Mouse (Mus musculus) liver, adult 2 months (tissue): Measurements from ENCODE around the gene Olfr1019. TPM values are rescaled to one million over a fixed set of nuclear protein-coding genes. Genes with fewer than 3 reads are reported as not detected.

Source experiments
- DNase-seq: peaks from one replicate; pipeline ENCODE4 v3.0.0-alpha.2; 2011; ENCODE audit warnings: low read depth, low spot score; ENCODE audit errors: extremely low read depth
- H3K27ac ChIP-seq: fragments of 200-500 bp; replicated peaks from 2 replicates; pipeline ENCODE4 v1.5.1; 2012; ENCODE audit warnings: low read depth, mild to moderate bottlenecking, control low read depth, inconsistent platforms, low read length; ENCODE audit not compliant: insufficient read depth
- H3K27me3 ChIP-seq: fragments of 200-500 bp; 2 replicates; pipeline ENCODE4 v1.6.1; 2012; ENCODE audit warnings: mild to moderate bottlenecking, moderate library complexity, low read length, inconsistent platforms; ENCODE audit not compliant: control insufficient read depth, insufficient read depth
- H3K36me3 ChIP-seq: fragments of 200-500 bp; 2 replicates; pipeline ENCODE4 v1.6.1; 2012; ENCODE audit warnings: low read length, inconsistent platforms; ENCODE audit not compliant: control insufficient read depth, insufficient read depth
- H3K4me1 ChIP-seq: fragments of 200-500 bp; 2 replicates; pipeline ENCODE4 v1.6.1; 2011; ENCODE audit warnings: low read length; ENCODE audit not compliant: control insufficient read depth, insufficient read depth
- H3K4me3 ChIP-seq: fragments of 200-500 bp; 2 replicates; pipeline ENCODE4 v1.5.1; 2011; ENCODE audit warnings: low read depth, mild to moderate bottlenecking, control low read depth, low read length, moderate library complexity; ENCODE audit not compliant: insufficient read depth
- H3K79me2 ChIP-seq: fragments of 200-500 bp; 2 replicates; pipeline ENCODE4 v1.6.1; 2012; ENCODE audit warnings: inconsistent platforms, mild to moderate bottlenecking, low read length, moderate library complexity; ENCODE audit not compliant: control insufficient read depth, insufficient read depth
- H3K9ac ChIP-seq: fragments of 200-500 bp; 2 replicates; pipeline ENCODE4 v1.6.1; 2012; ENCODE audit warnings: low read depth, mild to moderate bottlenecking, control low read depth, inconsistent platforms, low read length
- CTCF ChIP-seq: fragments of 200-500 bp; IDR thresholded peaks from 2 replicates; pipeline ENCODE4 v1.5.1; 2011; ENCODE audit warnings: low read depth, low read length, control low read depth
- POLR2A ChIP-seq: fragments of 200-500 bp; IDR thresholded peaks from 2 replicates; pipeline ENCODE4 v1.6.1; 2011; ENCODE audit warnings: low read length, control low read depth; ENCODE audit not compliant: insufficient read depth; ENCODE audit errors: extremely low read depth
- WGBS: fragments of 180-500 bp; shearing (Covaris S2); methylation state at CpG from one replicate; pipeline ENCODE4 v1.1.7; 2018; 5-methylcytosine and 5-hydroxymethylcytosine counted together
- polyA plus RNA-seq: library from polyadenylated mRNA; depleted of rRNA; stranded (reverse); fragments of >200 nt; gene quantifications from 2 replicates; pipeline ENCODE4 v1.2.3, GENCODE M21; 2012; rRNA removed
- total RNA-seq: library from RNA; depleted of rRNA; stranded (reverse); fragments of >200 nt; gene quantifications from 2 replicates; pipeline ENCODE4 v1.2.3, GENCODE M21; 2014; rRNA removed

The Olfr1019 gene
- total RNA-seq = not detected in 2 replicates
- not detected in 2 replicates for polyA plus RNA-seq

DNA sequence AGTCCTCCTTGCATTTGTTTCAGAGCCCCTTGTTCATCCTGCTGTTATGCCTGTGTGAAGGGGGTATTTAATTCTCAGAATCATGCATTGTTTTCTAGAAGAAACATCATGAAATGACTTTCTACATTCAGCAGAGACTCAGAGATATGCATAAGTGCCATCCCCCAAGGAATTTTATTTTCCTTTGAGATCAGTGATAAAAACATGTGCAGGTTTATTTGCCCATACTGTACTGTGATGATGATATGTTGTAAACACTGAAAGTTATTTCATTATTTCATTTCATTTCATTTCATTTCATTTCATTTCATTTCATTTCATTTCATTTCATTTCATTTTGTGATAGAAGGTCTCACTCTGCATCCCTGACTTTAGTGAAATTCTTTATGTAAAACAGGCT lies at the start of gene Olfr1019:
TSS of gene Olfr1019 (minus strand) at position 101 of the 400 bp plus-strand sequence.
- H3K36me3 ChIP-seq = no peaks in the 10 kb centered on the region
- H3K4me3 ChIP-seq = no peak within 1 kb of the TSS
- H3K79me2 ChIP-seq = no peaks in the 10 kb centered on the region
- H3K27me3 ChIP-seq = no peaks in the 10 kb centered on the region
- no peak within 1 kb of the TSS for H3K9ac ChIP-seq
- no peaks in the 10 kb centered on the region for H3K4me1 ChIP-seq
- TF ChIP-seq POLR2A (no peak), CTCF (no peak)
- H3K27ac ChIP-seq = no peak within 1 kb of the TSS
- DNase-seq = no peak

DNA sequence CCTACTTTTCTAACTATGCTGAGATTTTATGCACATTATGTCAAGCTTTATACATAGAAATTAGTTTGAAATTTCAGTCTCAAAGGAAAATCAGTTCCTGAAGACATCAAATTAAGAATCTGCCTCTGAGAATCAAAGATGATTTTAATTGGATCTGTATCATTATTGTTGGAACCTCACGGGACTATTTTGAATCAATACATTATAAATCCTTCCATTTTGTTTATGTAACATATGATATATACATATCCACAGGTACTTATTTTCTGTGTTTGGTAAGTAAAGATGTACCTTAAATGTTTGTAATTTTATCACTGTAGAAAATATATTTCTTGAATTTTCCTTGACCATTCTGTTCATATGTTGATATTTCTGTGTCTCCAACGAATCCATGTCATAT lies 40.1 kb upstream of the Olfr1019 start, which contains the start of gene Olfr1023:
TSS of gene Olfr1023 (plus strand) at position 301 of the 400 bp plus-strand sequence.
- TF ChIP-seq POLR2A (no peak), CTCF (no peak)
- Histone ChIP-seq H3K4me3 (no peak within 1 kb of the TSS), H3K27ac (no peak within 1 kb of the TSS), H3K4me1 (no peaks in the 10 kb centered on the region), H3K9ac (no peak within 1 kb of the TSS), H3K36me3 (no peaks in the 10 kb centered on the region), H3K27me3 (no peaks in the 10 kb centered on the region), H3K79me2 (no peaks in the 10 kb centered on the region)
- WGBS = 57% methylated on average over 2 of the region's 2 CpGs
- no peak for DNase-seq

GRCm38 (mm10) chr2:85868294-85868693 lies 23.0 kb upstream of the Olfr1019 start, which contains the start of gene Olfr1022:
Olfr1022 (plus strand) TSS chr2:85868594.
- Histone ChIP-seq H3K27ac (no peak within 1 kb of the TSS), H3K36me3 (no peaks in the 10 kb centered on the region), H3K79me2 (no peaks in the 10 kb centered on the region), H3K27me3 (no peaks in the 10 kb centered on the region), H3K9ac (no peak within 1 kb of the TSS), H3K4me3 (no peak within 1 kb of the TSS), H3K4me1 (no peaks in the 10 kb centered on the region)
- TF ChIP-seq CTCF (no peak), POLR2A (no peak)
- no peak for DNase-seq
- 41% methylated on average over 2 of the region's 2 CpGs for WGBS

GRCm38 (mm10) chr2:85846730-85847129 lies 1.4 kb upstream of the Olfr1019 start, which contains the start of gene Olfr1020:
Olfr1020 (plus strand) TSS chr2:85847030.
- no peaks in the 10 kb centered on the region for H3K36me3 ChIP-seq
- H3K79me2 ChIP-seq = no peaks in the 10 kb centered on the region
- WGBS = 92% methylated on average over 1 of the region's 1 CpGs
- no peak for TF ChIP-seq CTCF
- TF ChIP-seq POLR2A = no peak
- no peak within 1 kb of the TSS for H3K27ac ChIP-seq
- no peaks in the 10 kb centered on the region for H3K27me3 ChIP-seq
- H3K4me3 ChIP-seq = no peak within 1 kb of the TSS
- H3K4me1 ChIP-seq = no peaks in the 10 kb centered on the region
- no peak for DNase-seq
- no peak within 1 kb of the TSS for H3K9ac ChIP-seq

GRCm38 (mm10) chr2:85818179-85818578 lies 27.1 kb downstream of the Olfr1019 start, which contains the start of gene Olfr1018:
Olfr1018 (plus strand) TSS chr2:85818479.
- TF ChIP-seq POLR2A (no peak), CTCF (no peak)
- no peaks in the 10 kb centered on the region for H3K36me3 ChIP-seq
- DNase-seq = no peak
- H3K27me3 ChIP-seq = no peaks in the 10 kb centered on the region
- no peaks in the 10 kb centered on the region for H3K4me1 ChIP-seq
- no peak within 1 kb of the TSS for H3K9ac ChIP-seq
- no peak within 1 kb of the TSS for H3K27ac ChIP-seq
- no peak within 1 kb of the TSS for H3K4me3 ChIP-seq
- H3K79me2 ChIP-seq = no peaks in the 10 kb centered on the region

GRCm38 (mm10) chr2:85804501-85804900 lies 40.8 kb downstream of the Olfr1019 start:
- H3K4me1 ChIP-seq = no peaks in the 10 kb centered on the region
- 81% methylated on average over 4 of the region's 4 CpGs for WGBS
- TF ChIP-seq CTCF = no peak
- no peak for TF ChIP-seq POLR2A

More at GRCm38 (mm10) chr2:85804501-85804900, 40.8 kb downstream of the Olfr1019 start:
- Histone ChIP-seq H3K27me3 (no peaks in the 10 kb centered on the region), H3K9ac (no peak overlapping the region), H3K27ac (no peak overlapping the region), H3K79me2 (no peaks in the 10 kb centered on the region), H3K36me3 (no peaks in the 10 kb centered on the region), H3K4me3 (no peak overlapping the region)
- no peak for DNase-seq
